Comparison of ENCODE assay signal across 11 mouse cellular contexts in genomic region chr9:55525716-55526115, GRCm38 (mm10). TPM values are rescaled to one million over a fixed set of nuclear protein-coding genes. Genes with fewer than 3 reads are reported as not detected.
A peak's percentile ranks its signal among the peaks of the same experiment; 100 is the strongest.
DNase-seq lines count a peak whose midpoint lies in the region; ATAC-seq and TF ChIP-seq lines count a peak whose summit lies in the region.
"Had no signal": no experiment of that assay in that cellular context is flagged by ENCODE, and none has a peak within 500 bp of the region (broad histone marks: within the 10 kb centered on the region; RNA-seq: fewer than 3 reads in every experiment).

No protein-coding gene starts in this region.

- no peaks in the 10 kb centered on the region for H3K9me3 ChIP-seq in forebrain, postnatal 0 days (ENCODE audit: low read length)
- no peaks in the 10 kb centered on the region for H3K9me3 ChIP-seq in forebrain, embryonic 15.5 days
- H3K9me3 ChIP-seq: hindbrain, embryonic 10.5 days had no signal

- H3K4me1 ChIP-seq in forebrain, postnatal 0 days (ENCODE audit: insufficient read depth), result no peaks in the 10 kb centered on the region
- H3K4me1 ChIP-seq in forebrain, embryonic 15.5 days, result no peaks in the 10 kb centered on the region
- H3K4me1 ChIP-seq: hindbrain, embryonic 10.5 days had no signal

- no peaks in the 10 kb centered on the region for H3K27me3 ChIP-seq in forebrain, postnatal 0 days (ENCODE audit: insufficient read depth, low read length)
- H3K27me3 ChIP-seq in forebrain, embryonic 15.5 days, result no peaks in the 10 kb centered on the region
- no peaks in the 10 kb centered on the region for H3K27me3 ChIP-seq in splenic B cell, adult 2 months (ENCODE audit: control insufficient read depth, insufficient read depth, low read length, poor library complexity, severe bottlenecking)

- no peaks in the 10 kb centered on the region for H3K36me3 ChIP-seq in forebrain, postnatal 0 days (ENCODE audit: insufficient read depth)
- H3K36me3 ChIP-seq in forebrain, embryonic 15.5 days, result no peaks in the 10 kb centered on the region
- H3K36me3 ChIP-seq in splenic B cell, adult 2 months (ENCODE audit: control insufficient read depth, insufficient read depth, low read length, poor library complexity, severe bottlenecking), result no peaks in the 10 kb centered on the region
- H3K36me3 ChIP-seq: hindbrain, embryonic 10.5 days had no signal

- no peak for DNase-seq in forebrain, postnatal 0 days
- peak; percentile 12 for DNase-seq in lung, postnatal 36 days
- DNase-seq in lung, postnatal 14 days, result no peak
- peak; percentile 86 for DNase-seq in ZHBTc4 (ENCODE audit: low read depth, low spot score)
- peak; percentile 52 for DNase-seq in splenic B cell, adult 2 months (ENCODE audit: low read depth, low spot score)
- DNase-seq in cerebellum, adult 8-10 months, result no peak
- no peak for DNase-seq in ovary, postnatal 10 days (ENCODE audit: low spot score)
- DNase-seq: right cerebral cortex, postnatal 25 days had no signal

- no peak overlapping the region for H3K4me3 ChIP-seq in forebrain, postnatal 0 days (ENCODE audit: low read depth, low read length)
- H3K4me3 ChIP-seq in forebrain, embryonic 15.5 days, result no peak overlapping the region
- H3K4me3 ChIP-seq: hindbrain, embryonic 10.5 days; myocyte had no signal

- 48% methylated on average over 4 of the region's 4 CpGs for WGBS in forebrain, postnatal 0 days
- WGBS in forebrain, embryonic 15.5 days, result 47% methylated on average over 4 of the region's 4 CpGs

- no peak overlapping the region for H3K4me2 ChIP-seq in forebrain, postnatal 0 days (ENCODE audit: low read depth)
- H3K4me2 ChIP-seq in forebrain, embryonic 15.5 days (replicated peaks), result no peak overlapping the region

- H3K27ac ChIP-seq in forebrain, postnatal 0 days (ENCODE audit: low read depth, low read length), result no peak overlapping the region
- H3K27ac ChIP-seq in forebrain, embryonic 15.5 days (replicated peaks), result no peak overlapping the region
- H3K27ac ChIP-seq: hindbrain, embryonic 10.5 days had no signal

- no peak overlapping the region for H3K9ac ChIP-seq in forebrain, postnatal 0 days
- no peak overlapping the region for H3K9ac ChIP-seq in forebrain, embryonic 15.5 days (replicated peaks)

- ATAC-seq in forebrain, postnatal 0 days, result no peak
- no peak for ATAC-seq in forebrain, embryonic 15.5 days (replicated peaks)

- peak; percentile 24; the same call in 1 of the 2 replicates for TF ChIP-seq CTCF in forebrain, postnatal 0 days (IDR thresholded peaks at IDR 0.05; ENCODE audit: low read depth)

RNA-seq across cellular contexts. Expression of gene Isl2, which starts 12.8 kb away (rescaled TPM):
- not detected in 2 replicates for total RNA-seq in forebrain, postnatal 0 days (2014; rRNA removed)
- polyA plus RNA-seq in forebrain, postnatal 0 days (2015; fragmentation: Nextera tagmentation; extraction: Ambion mirVana), result not detected in 2 replicates
- polyA plus RNA-seq in forebrain, embryonic 15.5 days (2015; fragmentation: Nextera tagmentation; extraction: Ambion mirVana), result 0.11 and 0.33 TPM in 2 replicates

RNA-seq across cellular contexts. Expression of gene Etfa, which starts 13.7 kb away (rescaled TPM):
- 11.2 and 17.9 TPM in 2 replicates for total RNA-seq in forebrain, postnatal 0 days (2014; rRNA removed)
- 94.2 and 96.0 TPM in 2 replicates for polyA plus RNA-seq in forebrain, postnatal 0 days (2015; fragmentation: Nextera tagmentation; extraction: Ambion mirVana)
- 96.2 and 97.4 TPM in 2 replicates for polyA plus RNA-seq in forebrain, embryonic 15.5 days (2015; fragmentation: Nextera tagmentation; extraction: Ambion mirVana)

Comparison
In these comparisons a context has a peak if more than half of its experiments do, and no peak if none do; other contexts are left out.
1. DNase-seq: peak in lung, postnatal 36 days (single experiment), ZHBTc4 (single experiment) and splenic B cell, adult 2 months (single experiment); none in forebrain, postnatal 0 days (single experiment), lung, postnatal 14 days (single experiment), cerebellum, adult 8-10 months (single experiment) and ovary, postnatal 10 days (single experiment).